Mouse (Mus musculus): Measurements from ENCODE around the gene Mgat4b.

The Mgat4b gene

DNA sequence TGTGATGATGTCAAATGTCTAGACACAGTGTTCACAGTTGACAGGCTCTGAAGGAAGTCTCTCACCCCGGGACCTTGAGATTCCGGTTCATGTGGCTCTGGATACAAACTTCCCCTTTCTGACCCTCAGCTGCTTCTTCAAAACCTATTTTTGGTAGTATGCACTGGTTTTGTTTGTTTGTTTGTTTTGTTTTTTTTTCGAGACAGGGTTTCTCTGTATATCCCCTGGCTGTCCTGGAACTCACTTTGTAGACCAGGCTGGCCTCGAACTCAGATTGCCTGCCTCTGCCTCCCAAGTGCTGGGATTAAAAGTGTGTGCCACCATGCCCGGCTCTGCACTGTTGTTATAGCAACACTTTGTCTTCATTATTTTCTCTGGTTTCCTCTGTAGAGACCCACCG, 33.2 kb downstream of the Mgat4b start:
- Histone ChIP-seq H3K27me3 (ENCODE audit: insufficient read depth, low read length) (peaks cover 15% of the 10 kb centered on the region), H3K4me3 (replicated peaks; ENCODE audit: low read length) (no peak overlapping the region), H3K9me3 (ENCODE audit: low read length) (no peaks in the 10 kb centered on the region), H3K4me1 (replicated peaks; ENCODE audit: low read depth, low read length) (peaks cover 30% of the 10 kb centered on the region), H3K36me3 (ENCODE audit: insufficient read depth, low read length) (peaks cover 13% of the 10 kb centered on the region)
- TF ChIP-seq CTCF (conservative IDR thresholded peaks at IDR 0.05; ENCODE audit: low read length) (no peak), POU5F1 (IDR thresholded peaks at IDR 0.05; ENCODE audit: borderline replicate concordance, low read length) (no peak), NANOG (IDR thresholded peaks at IDR 0.05; ENCODE audit: borderline replicate concordance, low read length) (no peak)

DNA sequence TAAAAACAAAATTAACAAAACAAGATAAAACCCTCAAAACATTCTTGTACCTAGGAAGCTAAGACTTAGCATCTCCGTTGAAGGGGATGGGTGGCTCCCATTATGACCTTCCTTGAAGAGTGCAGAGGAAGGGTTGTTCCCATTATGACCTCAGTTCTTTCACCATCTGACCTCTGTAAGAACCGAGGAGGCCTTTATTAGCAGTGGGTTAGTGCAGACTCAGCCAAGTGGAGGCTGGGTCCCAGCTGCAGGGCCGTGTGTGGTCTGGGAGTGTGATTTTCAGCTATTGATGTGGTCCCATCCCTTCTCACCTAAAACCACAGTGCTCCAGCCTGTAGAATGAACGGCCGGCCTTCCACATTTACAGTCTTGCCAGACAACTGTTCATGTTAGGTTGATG, 34.6 kb downstream of the Mgat4b start:
- TF ChIP-seq POU5F1 (IDR thresholded peaks at IDR 0.05; ENCODE audit: borderline replicate concordance, low read length) = no peak
- TF ChIP-seq NANOG (IDR thresholded peaks at IDR 0.05; ENCODE audit: borderline replicate concordance, low read length) = no peak
- TF ChIP-seq CTCF (conservative IDR thresholded peaks at IDR 0.05; ENCODE audit: low read length) = no peak
- H3K9me3 ChIP-seq (ENCODE audit: low read length) = no peaks in the 10 kb centered on the region

DNA sequence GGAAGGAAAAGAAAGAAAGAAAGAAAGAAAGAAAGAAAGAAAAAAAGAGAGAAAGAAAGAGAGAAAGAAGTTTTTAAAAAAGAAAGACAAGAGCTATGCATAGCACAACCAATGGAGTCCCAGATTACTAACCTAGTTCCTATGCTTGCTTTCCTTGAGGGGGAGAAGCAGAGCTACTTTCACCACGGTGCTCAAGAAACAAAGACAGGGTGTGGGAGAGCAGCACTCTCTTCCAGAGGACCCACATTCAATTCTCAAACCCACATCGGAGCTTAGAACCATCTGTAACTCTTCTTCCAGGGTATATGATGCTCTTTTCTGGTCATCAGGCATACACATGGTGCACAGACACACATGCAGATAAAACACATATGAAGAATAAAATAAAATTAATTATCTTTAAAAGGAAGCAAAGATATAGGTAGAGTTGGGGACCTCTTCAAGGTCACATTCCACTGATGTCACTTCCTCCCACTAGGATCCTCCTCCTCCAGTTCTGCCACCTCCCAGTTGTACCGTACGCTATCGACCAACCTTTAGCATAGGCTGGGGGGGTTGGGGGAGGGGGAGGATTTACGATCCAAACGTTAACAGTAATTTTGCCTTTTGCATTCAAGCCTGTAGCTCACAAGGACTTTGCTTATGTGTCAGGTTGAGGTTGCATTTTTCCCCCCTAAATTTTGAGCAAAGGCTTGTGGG, 37.9 kb downstream of the Mgat4b start:
- Histone ChIP-seq H3K4me3 (replicated peaks; ENCODE audit: low read length) (peak overlapping the region; percentile 8; the same call in 1 of the 2 replicates), H3K4me1 (replicated peaks; ENCODE audit: low read depth, low read length) (peaks cover 72% of the 10 kb centered on the region), H3K9me3 (ENCODE audit: low read length) (no peaks in the 10 kb centered on the region), H3K27me3 (ENCODE audit: insufficient read depth, low read length) (no peaks in the 10 kb centered on the region), H3K36me3 (ENCODE audit: insufficient read depth, low read length) (no peaks in the 10 kb centered on the region)
- TF ChIP-seq CTCF (conservative IDR thresholded peaks at IDR 0.05; ENCODE audit: low read length) (no peak), POU5F1 (IDR thresholded peaks at IDR 0.05; ENCODE audit: borderline replicate concordance, low read length) (no peak), NANOG (IDR thresholded peaks at IDR 0.05; ENCODE audit: borderline replicate concordance, low read length) (no peak)

More for the DNA sequence above, 34.6 kb downstream of the Mgat4b start:
- H3K4me1 ChIP-seq (replicated peaks; ENCODE audit: low read depth, low read length) = peaks cover 41% of the 10 kb centered on the region
- H3K27me3 ChIP-seq (ENCODE audit: insufficient read depth, low read length) = peaks cover 4% of the 10 kb centered on the region
- no peak overlapping the region for H3K4me3 ChIP-seq (replicated peaks; ENCODE audit: low read length)
- 0 out of 2 replicates have a peak, but pooled peaks cover 4% of the 10 kb centered on the region for H3K36me3 ChIP-seq (ENCODE audit: insufficient read depth, low read length)

DNA sequence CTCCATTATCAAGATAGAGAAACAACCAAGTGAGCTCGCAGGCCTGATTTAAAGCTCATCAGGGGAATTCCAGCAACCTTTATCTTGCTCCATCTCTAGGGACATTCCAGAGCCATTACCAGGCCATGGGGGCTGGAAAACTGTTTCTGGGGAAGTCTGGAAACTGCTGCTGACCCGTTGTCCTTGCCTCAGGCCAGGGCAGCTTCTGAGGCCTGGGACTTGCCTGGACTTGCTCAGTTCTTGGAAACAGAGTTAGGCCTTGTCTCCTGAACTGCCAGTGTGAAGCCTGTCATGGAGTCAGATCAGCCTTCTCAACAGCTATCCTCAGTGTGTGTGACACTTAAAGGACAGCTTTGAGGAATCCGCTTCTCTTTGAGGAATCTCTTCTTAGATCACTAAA, 41.5 kb downstream of the Mgat4b start:
- Histone ChIP-seq H3K36me3 (ENCODE audit: insufficient read depth, low read length) (peaks cover 21% of the 10 kb centered on the region), H3K9me3 (ENCODE audit: low read length) (no peaks in the 10 kb centered on the region), H3K4me3 (replicated peaks; ENCODE audit: low read length) (peak overlapping the region; percentile 57; the same call in 1 of the 2 replicates), H3K27me3 (ENCODE audit: insufficient read depth, low read length) (no peaks in the 10 kb centered on the region), H3K4me1 (replicated peaks; ENCODE audit: low read depth, low read length) (peaks cover 85% of the 10 kb centered on the region)
- TF ChIP-seq NANOG (IDR thresholded peaks at IDR 0.05; ENCODE audit: borderline replicate concordance, low read length) = no peak
- no peak for TF ChIP-seq POU5F1 (IDR thresholded peaks at IDR 0.05; ENCODE audit: borderline replicate concordance, low read length)
- TF ChIP-seq CTCF (conservative IDR thresholded peaks at IDR 0.05; ENCODE audit: low read length) = no peak

DNA sequence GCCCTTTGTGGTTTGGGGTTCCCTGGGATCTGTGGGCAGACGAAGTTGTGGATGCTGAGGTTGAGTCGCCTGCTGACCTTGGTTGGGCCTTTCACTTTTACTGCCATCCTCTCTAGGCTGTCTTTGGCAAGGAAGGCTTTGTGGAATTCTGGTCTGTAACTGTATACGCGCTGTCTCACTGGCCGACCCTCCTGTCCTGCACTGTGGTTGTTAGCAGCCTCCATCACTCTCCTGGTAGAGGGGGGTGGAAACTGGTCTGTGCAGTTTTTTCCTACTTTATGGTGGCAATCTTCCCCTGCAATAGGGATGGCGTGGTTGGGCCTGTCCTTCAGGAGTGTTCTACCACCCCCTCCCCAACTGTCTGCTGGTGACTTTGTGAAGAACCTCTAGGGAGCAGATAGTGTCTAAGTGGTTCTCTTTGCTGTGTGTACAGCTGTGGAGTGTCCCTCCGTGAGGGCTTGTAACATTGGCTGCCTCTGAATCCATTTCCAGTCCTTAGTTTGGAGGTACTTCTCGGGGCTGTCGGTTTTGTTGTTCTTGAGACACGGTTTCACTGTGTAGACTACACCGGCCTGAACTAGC, 42.1 kb downstream of the Mgat4b start:
- no peaks in the 10 kb centered on the region for H3K9me3 ChIP-seq (ENCODE audit: low read length)
- H3K27me3 ChIP-seq (ENCODE audit: insufficient read depth, low read length) = no peaks in the 10 kb centered on the region
- H3K4me1 ChIP-seq (replicated peaks; ENCODE audit: low read depth, low read length) = peaks cover 80% of the 10 kb centered on the region
- H3K36me3 ChIP-seq (ENCODE audit: insufficient read depth, low read length) = peaks cover 27% of the 10 kb centered on the region
- H3K4me3 ChIP-seq (replicated peaks; ENCODE audit: low read length) = peak overlapping the region; percentile 57
- no peak for TF ChIP-seq CTCF (conservative IDR thresholded peaks at IDR 0.05; ENCODE audit: low read length)
- TF ChIP-seq POU5F1 (IDR thresholded peaks at IDR 0.05; ENCODE audit: borderline replicate concordance, low read length) = no peak

DNA sequence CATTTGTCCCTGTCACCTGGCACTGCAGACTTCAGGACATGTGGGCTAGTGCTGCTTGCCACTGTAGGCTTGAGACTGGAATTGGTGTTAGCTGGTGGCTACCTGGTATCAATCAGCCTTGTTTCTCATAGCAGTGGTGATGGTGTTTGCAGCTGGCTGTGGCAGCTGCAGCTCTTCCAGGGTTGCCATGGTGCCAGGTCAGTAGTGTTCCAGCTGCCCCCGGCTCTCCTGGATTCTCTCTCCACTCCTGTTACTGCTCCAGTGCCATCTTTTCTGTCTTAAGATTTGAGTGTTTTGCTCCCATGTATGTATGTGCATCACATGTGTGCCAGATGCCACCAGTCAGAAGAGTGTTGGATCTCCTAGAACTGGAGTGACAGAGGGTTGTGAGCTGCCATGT, 42.7 kb downstream of the Mgat4b start:
- TF ChIP-seq CTCF (conservative IDR thresholded peaks at IDR 0.05; ENCODE audit: low read length) = no peak
- no peak for TF ChIP-seq POU5F1 (IDR thresholded peaks at IDR 0.05; ENCODE audit: borderline replicate concordance, low read length)
- TF ChIP-seq NANOG (IDR thresholded peaks at IDR 0.05; ENCODE audit: borderline replicate concordance, low read length) = no peak
- Histone ChIP-seq H3K9me3 (ENCODE audit: low read length) (no peaks in the 10 kb centered on the region), H3K36me3 (ENCODE audit: insufficient read depth, low read length) (peaks cover 33% of the 10 kb centered on the region), H3K4me3 (replicated peaks; ENCODE audit: low read length) (peak overlapping the region; percentile 57), H3K27me3 (ENCODE audit: insufficient read depth, low read length) (no peaks in the 10 kb centered on the region), H3K4me1 (replicated peaks; ENCODE audit: low read depth, low read length) (peaks cover 78% of the 10 kb centered on the region)

DNA sequence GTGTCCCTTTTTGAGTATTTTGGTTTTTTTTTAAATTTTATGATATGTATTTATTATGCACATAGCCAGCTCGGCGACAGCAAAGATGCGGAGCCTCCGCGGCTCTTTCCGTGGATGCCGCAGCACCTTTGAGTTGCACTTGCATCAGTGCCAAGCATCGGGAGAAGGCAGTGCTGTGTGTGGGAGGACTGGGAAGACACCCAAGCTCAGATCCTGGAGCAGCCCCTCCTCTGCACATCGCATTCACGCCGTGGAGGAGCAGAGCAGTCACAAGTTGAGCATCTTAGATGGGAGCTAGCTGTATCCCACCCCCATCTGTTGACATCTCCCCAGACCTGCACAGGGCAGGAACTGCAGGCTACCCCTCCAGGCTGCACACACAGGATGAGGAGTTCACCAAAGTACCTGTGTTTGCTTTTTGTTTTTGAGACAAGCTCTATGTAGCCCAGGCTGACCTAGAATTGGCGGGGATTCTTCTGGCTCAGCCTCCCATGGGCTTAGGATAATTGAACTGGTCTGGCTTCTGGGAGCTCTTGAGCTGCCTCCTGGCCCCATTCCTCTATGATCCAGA, 43.4 kb downstream of the Mgat4b start:
- TF ChIP-seq CTCF (conservative IDR thresholded peaks at IDR 0.05; ENCODE audit: low read length) (no peak), POU5F1 (IDR thresholded peaks at IDR 0.05; ENCODE audit: borderline replicate concordance, low read length) (no peak), NANOG (IDR thresholded peaks at IDR 0.05; ENCODE audit: borderline replicate concordance, low read length) (no peak)
- peaks cover 75% of the 10 kb centered on the region for H3K4me1 ChIP-seq (replicated peaks; ENCODE audit: low read depth, low read length)
- peaks cover 40% of the 10 kb centered on the region for H3K36me3 ChIP-seq (ENCODE audit: insufficient read depth, low read length)
- peak overlapping the region; percentile 57 for H3K4me3 ChIP-seq (replicated peaks; ENCODE audit: low read length)
- H3K27me3 ChIP-seq (ENCODE audit: insufficient read depth, low read length) = no peaks in the 10 kb centered on the region
- no peaks in the 10 kb centered on the region for H3K9me3 ChIP-seq (ENCODE audit: low read length)

DNA sequence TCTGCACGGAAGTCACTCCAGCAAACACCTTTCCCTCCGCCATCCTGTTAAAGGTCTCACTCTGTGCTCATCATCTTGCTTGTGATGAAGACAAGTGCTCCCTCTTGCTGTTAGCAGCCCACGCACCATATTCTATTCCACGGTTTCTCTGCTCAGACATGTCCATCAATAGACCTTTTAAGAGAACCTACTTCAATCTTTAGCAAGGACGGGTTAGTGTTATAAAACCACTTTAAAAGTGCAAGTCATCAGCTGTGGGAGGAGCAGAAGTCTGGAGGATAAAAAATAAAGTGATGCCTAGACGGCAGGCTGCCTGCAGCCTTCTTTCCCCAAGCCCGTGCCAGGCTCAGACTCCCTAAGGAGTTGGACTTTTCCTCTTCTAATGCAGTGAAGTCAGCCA, 45.9 kb downstream of the Mgat4b start:
- no peak for TF ChIP-seq NANOG (IDR thresholded peaks at IDR 0.05; ENCODE audit: borderline replicate concordance, low read length)
- no peak for TF ChIP-seq CTCF (conservative IDR thresholded peaks at IDR 0.05; ENCODE audit: low read length)
- no peak for TF ChIP-seq POU5F1 (IDR thresholded peaks at IDR 0.05; ENCODE audit: borderline replicate concordance, low read length)
- H3K27me3 ChIP-seq (ENCODE audit: insufficient read depth, low read length) = no peaks in the 10 kb centered on the region
- H3K4me1 ChIP-seq (replicated peaks; ENCODE audit: low read depth, low read length) = peaks cover 77% of the 10 kb centered on the region
- H3K36me3 ChIP-seq (ENCODE audit: insufficient read depth, low read length) = peaks cover 65% of the 10 kb centered on the region
- H3K9me3 ChIP-seq (ENCODE audit: low read length) = no peaks in the 10 kb centered on the region
- no peak overlapping the region for H3K4me3 ChIP-seq (replicated peaks; ENCODE audit: low read length)
